Mouse (Mus musculus) gastrocnemius, postnatal 25 days (tissue): ENCODE results near the gene Fbxl5. TPM values are rescaled to one million over a fixed set of nuclear protein-coding genes. Genes with fewer than 3 reads are reported as not detected.

Source experiments
- total RNA-seq, 2 experiments: library from RNA; stranded (reverse); gene quantifications; 1 replicate in 1 of 2; 2 replicates in 1 of 2; pipeline ENCODE4 v1.2.3; 2021

Fbxl5 gene
- total RNA-seq, 2 experiments from 2014 or later = 26.6 to 27.4 TPM

Other genes with a start within 250 kb of the Fbxl5 start
- gene Cc2d2a, start 159.3 kb downstream of the Fbxl5 start, total RNA-seq = 1 to 10 TPM; 7.2 to 7.7 TPM
- under 1 TPM in 1 of 2 experiments, not detected in 1; 0.21 TPM for gene Bst1, start 2.8 kb downstream of the Fbxl5 start, total RNA-seq
- 1 to 10 TPM; 2.9 to 3.3 TPM for gene Cd38, start 46.9 kb upstream of the Fbxl5 start, total RNA-seq
- 1 to 10 TPM; 3.2 to 5.3 TPM for gene Gm7879, start 91.5 kb upstream of the Fbxl5 start, total RNA-seq
- 1 to 10 TPM; 1.5 to 2.3 TPM for gene Fgfbp1, start 160.1 kb upstream of the Fbxl5 start, total RNA-seq